Mouse (Mus musculus) E14TG2a.4 (cell line): ENCODE results near the gene Snx18.

Experiments
- CTCF ChIP-seq: conservative IDR thresholded peaks from 2 replicates; pipeline ENCODE4 v1.5.1; 2014; ENCODE audit warnings: low read length
- NANOG ChIP-seq: IDR thresholded peaks from 2 replicates; pipeline ENCODE4 v1.6.1; 2014; ENCODE audit warnings: borderline replicate concordance, low read length, mixed read lengths
- POU5F1 ChIP-seq: IDR thresholded peaks from 2 replicates; pipeline ENCODE4 v1.6.1; 2014; ENCODE audit warnings: low read length, borderline replicate concordance

DNA sequence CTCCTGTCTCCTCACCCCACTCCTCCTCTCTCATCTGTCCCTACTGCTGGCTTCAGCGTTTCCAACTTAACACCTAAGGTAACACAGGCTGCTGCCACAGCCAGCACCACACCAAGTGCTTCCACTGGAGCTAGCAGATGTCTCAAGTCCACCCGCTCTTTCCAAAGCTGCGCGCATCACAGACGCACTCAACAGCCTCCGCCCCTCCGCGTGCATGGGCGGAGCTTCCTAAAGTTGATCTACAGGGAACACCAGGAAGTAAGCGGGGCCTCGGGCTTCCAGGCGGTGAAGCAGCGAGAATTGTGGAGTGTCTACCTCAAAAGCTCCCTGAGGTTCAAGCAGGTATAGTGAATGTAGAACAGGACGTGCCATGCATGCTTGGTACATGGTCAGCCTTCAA lies 12.2 kb downstream of the Snx18 start:
- TF ChIP-seq CTCF = no peak
- no peak for TF ChIP-seq NANOG
- no peak for TF ChIP-seq POU5F1
